Mouse (Mus musculus) midbrain, embryonic 10.5 days (tissue): ENCODE measurements at regions not wholly inside any gene's neighbourhood (a gene's known extent, or its start where the extent isn't known, plus 50 kb on each side); places are given as distances from the start of the nearest gene placed in this dataset.
"Not testable (repeated sequence)": the region's sequence is repeated elsewhere in the genome, so short reads cannot be mapped to it uniquely, and the experiment has no call there.

Source experiments
- DNase-seq: peaks from one replicate; pipeline ENCODE4 v3.0.0-alpha.2; 2017; ENCODE audit warnings: low spot score
- H3K27ac ChIP-seq: fragments of 300-500 bp; sonication (generic); replicated peaks from 2 replicates; pipeline ENCODE4 v1.5.1; 2016; ENCODE audit warnings: mild to moderate bottlenecking
- H3K27me3 ChIP-seq: fragments of 300-500 bp; sonication (generic); 2 replicates; pipeline ENCODE4 v1.6.1; 2016; ENCODE audit warnings: low read depth, mild to moderate bottlenecking; ENCODE audit not compliant: poor library complexity, severe bottlenecking
- H3K36me3 ChIP-seq: fragments of 300-500 bp; sonication (generic); 2 replicates; pipeline ENCODE4 v1.6.1; 2016; ENCODE audit warnings: mild to moderate bottlenecking, moderate library complexity
- H3K4me1 ChIP-seq: fragments of 300-500 bp; sonication (generic); 2 replicates; pipeline ENCODE4 v1.6.1; 2016
- H3K4me3 ChIP-seq: fragments of 300-500 bp; sonication (generic); 2 replicates; pipeline ENCODE4 v1.5.1; 2016; ENCODE audit warnings: mild to moderate bottlenecking, moderate library complexity
- H3K9me3 ChIP-seq: fragments of 300-500 bp; sonication (generic); replicated peaks from 2 replicates; pipeline ENCODE4 v1.6.1; 2016; ENCODE audit warnings: mild to moderate bottlenecking
- WGBS: fragments of 180-500 bp; shearing (Covaris S2); methylation state at CpG from one replicate; pipeline ENCODE4 v1.1.7; 2016; 5-methylcytosine and 5-hydroxymethylcytosine counted together

DNA sequence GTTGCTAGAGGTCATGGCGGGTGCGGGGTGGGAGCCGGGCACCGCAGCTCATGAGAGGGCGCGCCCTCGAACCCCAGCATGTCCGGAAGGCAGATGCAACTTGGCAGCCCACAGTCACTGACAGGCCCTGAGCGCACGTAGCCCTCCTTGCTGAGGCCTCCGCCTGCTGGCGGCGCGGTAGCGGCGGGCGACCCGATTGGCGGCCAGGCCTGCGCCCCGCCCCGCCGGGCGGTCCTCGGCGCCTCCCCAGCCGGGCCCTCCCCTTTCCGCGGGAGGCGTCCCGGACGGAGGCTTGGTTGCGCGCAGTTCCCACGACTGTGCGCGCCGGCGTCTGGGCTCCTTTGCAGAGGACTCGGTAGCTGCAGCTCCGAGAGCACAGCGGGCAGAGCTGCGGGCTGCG is 301.9 kb downstream of the Hpcal1 start:
- not testable (repeated sequence) for H3K4me1 ChIP-seq, H3K27me3 ChIP-seq, H3K36me3 ChIP-seq
- Histone ChIP-seq H3K9me3 (peaks cover 14% of the 10 kb centered on the region; the same call in 1 of the 2 replicates), H3K4me3 (peak overlapping the region; percentile 66), H3K27ac (peak overlapping the region; percentile 84)
- peak; percentile 80 for DNase-seq
- WGBS: 0% methylated on average over 44 of the region's 44 CpGs

DNA sequence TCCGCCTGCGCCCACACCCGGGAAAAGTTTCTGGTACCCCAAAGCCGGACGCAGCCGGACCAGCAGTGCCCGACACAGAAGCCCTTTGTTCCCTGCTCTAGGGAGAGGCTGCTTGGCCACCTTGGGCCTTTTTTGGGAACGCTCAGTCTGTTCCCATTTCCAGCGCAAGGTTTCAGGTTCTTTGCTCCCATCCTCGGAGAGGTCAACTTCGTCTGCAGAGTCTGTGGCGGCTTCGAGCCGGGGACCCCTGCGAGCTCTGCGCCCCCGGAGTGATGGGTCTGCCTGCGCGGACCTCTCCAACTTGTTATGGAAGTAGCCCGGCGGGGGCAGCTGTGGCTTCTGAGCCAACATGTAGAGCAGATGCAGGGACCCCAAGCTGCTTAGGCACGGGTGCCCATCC is 302.7 kb downstream of the Hpcal1 start:
- peak; percentile 33 for DNase-seq
- WGBS: 8% methylated on average over 21 of the region's 22 CpGs
- H3K4me3 ChIP-seq: peak overlapping the region; percentile 66
- not testable (repeated sequence) for H3K27me3 ChIP-seq, H3K4me1 ChIP-seq
- peaks cover 12% of the 10 kb centered on the region for H3K36me3 ChIP-seq
- H3K9me3 ChIP-seq: peaks cover 20% of the 10 kb centered on the region
- H3K27ac ChIP-seq: peak overlapping the region; percentile 84
